Mouse (Mus musculus) liver, postnatal 0 days (tissue): ENCODE measurements around the gene Mtch2. TPM values are rescaled to one million over a fixed set of nuclear protein-coding genes. Genes with fewer than 3 reads are reported as not detected.

Experiments
- ATAC-seq: fragments of 200-750 bp; cut with Nextera tagmentation; 2 replicates; pipeline ENCODE4 v1.8.0; 2017; ENCODE audit warnings: mild to moderate bottlenecking, moderate library complexity
- DNase-seq: peaks from one replicate; pipeline ENCODE4 v3.0.0-alpha.2; 2016
- H3K27ac ChIP-seq: fragments of 300-500 bp; sonication (generic); 2 replicates; pipeline ENCODE4 v1.5.1; 2014; ENCODE audit warnings: antibody characterized with exemption, moderate library complexity, mild to moderate bottlenecking, low read depth
- H3K27me3 ChIP-seq: fragments of 300-500 bp; sonication (generic); 2 replicates; pipeline ENCODE4 v1.6.1; 2014; ENCODE audit warnings: low read length, control low read depth, mixed read lengths; ENCODE audit not compliant: insufficient read depth
- H3K36me3 ChIP-seq: fragments of 300-500 bp; sonication (generic); replicated peaks from 2 replicates; pipeline ENCODE4 v1.6.1; 2014; ENCODE audit warnings: mild to moderate bottlenecking, control low read depth, low read length, moderate library complexity, mixed read lengths; ENCODE audit not compliant: insufficient read depth
- H3K4me1 ChIP-seq: fragments of 300-500 bp; sonication (generic); 2 replicates; pipeline ENCODE4 v1.6.1; 2014; ENCODE audit warnings: antibody characterized with exemption, mild to moderate bottlenecking, control low read depth; ENCODE audit not compliant: insufficient read depth
- H3K4me2 ChIP-seq: fragments of 300-500 bp; sonication (generic); 2 replicates; pipeline ENCODE4 v1.6.1; 2014; ENCODE audit warnings: low read depth, mild to moderate bottlenecking, low read length, moderate library complexity, mixed read lengths
- H3K4me3 ChIP-seq: fragments of 300-500 bp; sonication (generic); 2 replicates; pipeline ENCODE4 v1.5.1; 2014; ENCODE audit warnings: low read depth, low read length
- H3K9ac ChIP-seq: fragments of 300-500 bp; sonication (generic); replicated peaks from 2 replicates; pipeline ENCODE4 v1.6.1; 2014; ENCODE audit warnings: mild to moderate bottlenecking, moderate library complexity
- H3K9me3 ChIP-seq: fragments of 300-500 bp; sonication (generic); 2 replicates; pipeline ENCODE4 v1.6.1; 2016; ENCODE audit warnings: mild to moderate bottlenecking, control low read depth, low read length, mixed read lengths
- CTCF ChIP-seq: sonication (generic); IDR thresholded peaks from 2 replicates; pipeline ENCODE4 v1.5.1; 2016; ENCODE audit warnings: antibody characterized with exemption, low read depth
- EP300 ChIP-seq: IDR thresholded peaks from 2 replicates; pipeline ENCODE4 v1.6.1; 2016; ENCODE audit warnings: antibody characterized with exemption, low read depth, mild to moderate bottlenecking
- WGBS: fragments of 180-500 bp; shearing (Covaris S2); extraction: QIAGEN DNeasy Blood & Tissue Kit; methylation state at CpG from one replicate; pipeline ENCODE4 v1.1.7; 2014; ENCODE audit not compliant: insufficient replicate concordance; 5-methylcytosine and 5-hydroxymethylcytosine counted together
- polyA plus RNA-seq: library from polyadenylated mRNA; unstranded; fragments of >200 nt; fragmentation: Nextera tagmentation; extraction: Ambion mirVana; gene quantifications from 2 replicates; pipeline ENCODE4 v1.2.1, GENCODE M21; 2015

Mtch2 gene
- polyA plus RNA-seq, 1 experiment from 2014 or later = 182 TPM

GRCm38 (mm10) chr2:90848331-90848730 lies 1.4 kb downstream of the Mtch2 start:
- ATAC-seq = peak; percentile 5; the same call in 1 of the 2 replicates
- WGBS = 72% methylated on average over 5 of the region's 5 CpGs
- peak overlapping the region; percentile 81 for H3K4me3 ChIP-seq
- TF ChIP-seq EP300 (peak; percentile 50; the same call in 1 of the 2 replicates), CTCF (no peak)
- peak overlapping the region; percentile 89 for H3K4me2 ChIP-seq
- H3K27me3 ChIP-seq = no peaks in the 10 kb centered on the region
- H3K27ac ChIP-seq = peak overlapping the region; percentile 92
- H3K9ac ChIP-seq = no peak overlapping the region
- DNase-seq = no peak
- H3K4me1 ChIP-seq = peaks cover 23% of the 10 kb centered on the region
- H3K9me3 ChIP-seq = no peaks in the 10 kb centered on the region
- peaks cover 30% of the 10 kb centered on the region for H3K36me3 ChIP-seq

DNA sequence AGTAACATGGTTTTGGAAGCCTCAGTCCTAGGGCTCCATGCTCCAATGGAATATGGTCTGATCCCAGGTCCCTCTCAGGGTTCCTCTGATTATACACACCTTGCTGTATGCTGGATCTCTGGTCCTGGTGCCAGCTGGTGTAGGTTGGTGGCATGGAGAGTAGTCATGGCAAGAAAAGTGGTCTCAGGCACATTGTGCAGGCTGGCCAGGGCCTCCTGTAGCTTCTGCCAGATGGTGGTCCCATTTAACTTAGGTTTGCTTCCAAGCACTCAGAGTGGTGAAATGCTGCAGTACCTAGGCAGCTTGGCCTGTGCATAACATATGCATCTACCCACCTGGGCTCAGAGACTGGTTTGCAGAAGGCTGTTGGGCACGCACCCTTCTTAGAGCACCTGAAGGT lies 3.4 kb downstream of the Mtch2 start:
- DNase-seq = no peak
- ATAC-seq = no peak
- peaks cover 18% of the 10 kb centered on the region for H3K4me1 ChIP-seq
- TF ChIP-seq CTCF (no peak), EP300 (no peak)
- no peak overlapping the region for H3K4me3 ChIP-seq
- H3K9me3 ChIP-seq = no peaks in the 10 kb centered on the region
- H3K36me3 ChIP-seq = peaks cover 49% of the 10 kb centered on the region
- H3K9ac ChIP-seq = no peak overlapping the region
- H3K27me3 ChIP-seq = no peaks in the 10 kb centered on the region
- 94% methylated on average over 1 of the region's 1 CpGs for WGBS
- no peak overlapping the region for H3K27ac ChIP-seq
- H3K4me2 ChIP-seq = no peak overlapping the region

GRCm38 (mm10) chr2:90861486-90861885 lies 14.5 kb downstream of the Mtch2 start:
- H3K27ac ChIP-seq = no peak overlapping the region
- WGBS = 79% methylated on average over 2 of the region's 2 CpGs
- no peak overlapping the region for H3K9ac ChIP-seq
- H3K4me2 ChIP-seq = no peak overlapping the region
- TF ChIP-seq EP300 (no peak), CTCF (no peak)
- H3K4me3 ChIP-seq = no peak overlapping the region
- no peaks in the 10 kb centered on the region for H3K27me3 ChIP-seq
- no peak for ATAC-seq
- DNase-seq = no peak
- no peaks in the 10 kb centered on the region for H3K4me1 ChIP-seq
- peaks cover 72% of the 10 kb centered on the region for H3K36me3 ChIP-seq
- no peaks in the 10 kb centered on the region for H3K9me3 ChIP-seq

DNA sequence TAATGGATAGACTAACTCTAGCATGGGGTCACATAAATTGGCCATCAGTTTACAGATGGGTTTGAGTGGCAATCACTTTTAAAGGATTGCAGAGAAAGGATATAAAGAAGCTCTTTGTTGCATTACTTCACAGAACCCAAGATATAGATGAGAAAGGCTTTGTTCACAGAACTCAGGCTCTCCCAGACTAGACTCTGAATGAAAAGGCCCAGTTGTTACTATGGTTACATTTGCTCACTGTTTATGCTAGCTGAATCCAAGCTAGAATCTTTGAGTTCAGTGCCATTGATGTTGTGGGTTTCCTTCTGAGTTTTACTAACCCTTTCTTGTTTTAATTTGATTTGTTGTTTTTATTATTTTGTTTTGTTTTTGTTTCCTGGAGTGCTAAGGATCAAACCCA lies 17.2 kb downstream of the Mtch2 start:
- Histone ChIP-seq H3K27ac (no peak overlapping the region), H3K4me1 (no peaks in the 10 kb centered on the region), H3K9ac (no peak overlapping the region), H3K36me3 (peaks cover 60% of the 10 kb centered on the region), H3K4me2 (no peak overlapping the region), H3K9me3 (no peaks in the 10 kb centered on the region), H3K4me3 (no peak overlapping the region), H3K27me3 (no peaks in the 10 kb centered on the region)
- ATAC-seq (no peak), DNase-seq (no peak)
- no peak for TF ChIP-seq EP300

GRCm38 (mm10) chr2:90866524-90866923 lies 19.6 kb downstream of the Mtch2 start:
- DNase-seq (peak; percentile 85), ATAC-seq (peak; percentile 77)
- 25% methylated on average over 3 of the region's 3 CpGs for WGBS
- no peaks in the 10 kb centered on the region for H3K27me3 ChIP-seq
- H3K4me2 ChIP-seq = no peak overlapping the region
- no peak overlapping the region for H3K27ac ChIP-seq
- peaks cover 11% of the 10 kb centered on the region for H3K4me1 ChIP-seq
- H3K4me3 ChIP-seq = no peak overlapping the region
- no peak overlapping the region for H3K9ac ChIP-seq
- no peaks in the 10 kb centered on the region for H3K9me3 ChIP-seq
- TF ChIP-seq CTCF = peak; percentile 96
- no peak for TF ChIP-seq EP300
- peaks cover 39% of the 10 kb centered on the region for H3K36me3 ChIP-seq

DNA sequence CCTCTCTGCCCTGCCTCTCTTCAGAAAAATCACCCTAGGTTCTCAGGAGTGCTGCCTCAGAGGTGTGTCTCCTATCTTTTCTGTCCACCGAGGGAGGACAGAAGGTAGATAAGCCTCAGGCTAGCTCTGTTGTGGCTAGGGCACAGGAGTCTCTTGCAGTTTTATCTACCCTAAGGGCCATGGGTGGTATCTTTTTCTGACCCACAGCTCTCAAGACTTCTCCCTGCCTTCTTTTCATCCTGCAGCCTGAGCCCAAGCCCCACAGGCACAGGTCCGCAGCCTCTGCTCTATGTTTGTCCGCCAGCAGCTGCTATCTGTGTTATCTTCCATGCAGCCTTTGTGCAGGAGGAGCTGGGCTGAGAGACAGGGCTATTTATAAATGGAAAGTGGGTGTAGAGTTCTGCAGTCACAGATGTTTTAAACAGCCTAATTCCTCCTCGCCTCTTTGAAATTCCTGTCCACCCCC lies 23.2 kb downstream of the Mtch2 start:
- Histone ChIP-seq H3K4me3 (no peak overlapping the region), H3K9ac (peak overlapping the region; percentile 26; the same call in 1 of the 2 replicates), H3K4me2 (peak overlapping the region; percentile 64), H3K27ac (peak overlapping the region; percentile 60), H3K36me3 (peaks cover 12% of the 10 kb centered on the region), H3K27me3 (no peaks in the 10 kb centered on the region), H3K4me1 (peaks cover 11% of the 10 kb centered on the region), H3K9me3 (no peaks in the 10 kb centered on the region)
- WGBS = 15% methylated on average over 4 of the region's 4 CpGs
- ATAC-seq (peak; percentile 79), DNase-seq (peak; percentile 33)
- TF ChIP-seq CTCF = no peak
- TF ChIP-seq EP300 = peak; percentile 76; the same call in 1 of the 2 replicates
